Mouse (Mus musculus): ENCODE measurements around the gene Olfr1286. TPM values are rescaled to one million over a fixed set of nuclear protein-coding genes. Genes with fewer than 3 reads are reported as not detected.

Olfr1286 gene
- total RNA-seq (2015; ENCODE audit: low replicate concordance), result not detected in 2 replicates
- not detected in 2 replicates for total RNA-seq (2017; ENCODE audit: low replicate concordance)

- no peak for ATAC-seq (replicated peaks; ENCODE audit: low FRiP score, poor library complexity, severe bottlenecking)
Measured at GRCm38 (mm10) chr2:111422931-111423330, at the start of gene Olfr1286. TSS of gene Olfr1286 (minus strand) at chr2:111423115.

- ATAC-seq (replicated peaks; ENCODE audit: low FRiP score, poor library complexity, severe bottlenecking), result no peak
Measured at GRCm38 (mm10) chr2:111448842-111449241, 25.9 kb upstream of the Olfr1286 start, which contains the start of gene Olfr1287. TSS of gene Olfr1287 (plus strand) at chr2:111449142.

- ATAC-seq (replicated peaks; ENCODE audit: low FRiP score, poor library complexity, severe bottlenecking), result no peak
Measured at GRCm38 (mm10) chr2:111375222-111375621, 47.7 kb downstream of the Olfr1286 start, which contains the start of gene Olfr1284. TSS of gene Olfr1284 (plus strand) at chr2:111375522.

Other genes with a start within 250 kb of the Olfr1286 start
- gene 4930430A15Rik, start 193.5 kb downstream of the Olfr1286 start, total RNA-seq (2015; ENCODE audit: low replicate concordance), result not detected in 2 replicates
- gene 4930430A15Rik, start 193.5 kb downstream of the Olfr1286 start, total RNA-seq (2017; ENCODE audit: low replicate concordance), result not detected in 2 replicates
- not detected in 2 replicates for gene Olfr1275, start 187.8 kb downstream of the Olfr1286 start, total RNA-seq (2015; ENCODE audit: low replicate concordance)
- gene Olfr1275, start 187.8 kb downstream of the Olfr1286 start, total RNA-seq (2017; ENCODE audit: low replicate concordance), result not detected in 2 replicates
- gene Olfr1276, start 168.6 kb downstream of the Olfr1286 start, total RNA-seq (2015; ENCODE audit: low replicate concordance), result not detected in 2 replicates
- gene Olfr1276, start 168.6 kb downstream of the Olfr1286 start, total RNA-seq (2017; ENCODE audit: low replicate concordance), result not detected in 2 replicates
- gene Olfr1277, start 149.0 kb downstream of the Olfr1286 start, total RNA-seq (2015; ENCODE audit: low replicate concordance), result not detected in 2 replicates
- not detected in 2 replicates for gene Olfr1277, start 149.0 kb downstream of the Olfr1286 start, total RNA-seq (2017; ENCODE audit: low replicate concordance)
- gene Olfr1278, start 133.0 kb downstream of the Olfr1286 start, total RNA-seq (2015; ENCODE audit: low replicate concordance), result not detected in 2 replicates
- gene Olfr1278, start 133.0 kb downstream of the Olfr1286 start, total RNA-seq (2017; ENCODE audit: low replicate concordance), result 0.14 TPM in 1 of 2 replicates, not detected in the other
- not detected in 2 replicates for gene Olfr1279, start 122.5 kb downstream of the Olfr1286 start, total RNA-seq (2015; ENCODE audit: low replicate concordance)
- gene Olfr1279, start 122.5 kb downstream of the Olfr1286 start, total RNA-seq (2017; ENCODE audit: low replicate concordance), result not detected in 2 replicates
- gene Olfr1280, start 109.1 kb downstream of the Olfr1286 start, total RNA-seq (2015; ENCODE audit: low replicate concordance), result not detected in 2 replicates
- not detected in 2 replicates for gene Olfr1280, start 109.1 kb downstream of the Olfr1286 start, total RNA-seq (2017; ENCODE audit: low replicate concordance)
- gene Olfr1281, start 96.6 kb downstream of the Olfr1286 start, total RNA-seq (2015; ENCODE audit: low replicate concordance), result not detected in 2 replicates
- not detected in 2 replicates for gene Olfr1281, start 96.6 kb downstream of the Olfr1286 start, total RNA-seq (2017; ENCODE audit: low replicate concordance)
- not detected in 2 replicates for gene Olfr1282, start 87.0 kb downstream of the Olfr1286 start, total RNA-seq (2015; ENCODE audit: low replicate concordance)
- gene Olfr1282, start 87.0 kb downstream of the Olfr1286 start, total RNA-seq (2017; ENCODE audit: low replicate concordance), result not detected in 2 replicates
- gene Olfr1283, start 56.3 kb downstream of the Olfr1286 start, total RNA-seq (2015; ENCODE audit: low replicate concordance), result not detected in 2 replicates
- not detected in 2 replicates for gene Olfr1283, start 56.3 kb downstream of the Olfr1286 start, total RNA-seq (2017; ENCODE audit: low replicate concordance)
- gene Olfr1284, start 47.6 kb downstream of the Olfr1286 start, total RNA-seq (2015; ENCODE audit: low replicate concordance), result not detected in 2 replicates
- gene Olfr1284, start 47.6 kb downstream of the Olfr1286 start, total RNA-seq (2017; ENCODE audit: low replicate concordance), result 1.5 TPM in 1 of 2 replicates, not detected in the other
- not detected in 2 replicates for gene Olfr1287, start 26.0 kb upstream of the Olfr1286 start, total RNA-seq (2015; ENCODE audit: low replicate concordance)
- not detected in 2 replicates for gene Olfr1287, start 26.0 kb upstream of the Olfr1286 start, total RNA-seq (2017; ENCODE audit: low replicate concordance)
- not detected in 2 replicates for gene Olfr1288, start 51.0 kb upstream of the Olfr1286 start, total RNA-seq (2015; ENCODE audit: low replicate concordance)
- not detected in 2 replicates for gene Olfr1288, start 51.0 kb upstream of the Olfr1286 start, total RNA-seq (2017; ENCODE audit: low replicate concordance)
- gene Olfr1289, start 57.7 kb upstream of the Olfr1286 start, total RNA-seq (2015; ENCODE audit: low replicate concordance), result not detected in 2 replicates
- gene Olfr1289, start 57.7 kb upstream of the Olfr1286 start, total RNA-seq (2017; ENCODE audit: low replicate concordance), result not detected in 2 replicates
- not detected in 2 replicates for gene Olfr1290, start 70.7 kb upstream of the Olfr1286 start, total RNA-seq (2015; ENCODE audit: low replicate concordance)
- gene Olfr1290, start 70.7 kb upstream of the Olfr1286 start, total RNA-seq (2017; ENCODE audit: low replicate concordance), result not detected in 2 replicates
- gene Olfr1291-ps1, start 74.1 kb upstream of the Olfr1286 start, total RNA-seq (2015; ENCODE audit: low replicate concordance), result not detected in 2 replicates
- gene Olfr1291-ps1, start 74.1 kb upstream of the Olfr1286 start, total RNA-seq (2017; ENCODE audit: low replicate concordance), result not detected in 2 replicates
- not detected in 2 replicates for gene Olfr1293-ps, start 102.1 kb upstream of the Olfr1286 start, total RNA-seq (2015; ENCODE audit: low replicate concordance)
- gene Olfr1293-ps, start 102.1 kb upstream of the Olfr1286 start, total RNA-seq (2017; ENCODE audit: low replicate concordance), result not detected in 2 replicates
- not detected in 2 replicates for gene Olfr1294, start 117.2 kb upstream of the Olfr1286 start, total RNA-seq (2015; ENCODE audit: low replicate concordance)
- not detected in 2 replicates for gene Olfr1294, start 117.2 kb upstream of the Olfr1286 start, total RNA-seq (2017; ENCODE audit: low replicate concordance)
- gene Olfr1295, start 146.6 kb upstream of the Olfr1286 start, total RNA-seq (2015; ENCODE audit: low replicate concordance), result not detected in 2 replicates
- gene Olfr1295, start 146.6 kb upstream of the Olfr1286 start, total RNA-seq (2017; ENCODE audit: low replicate concordance), result not detected in 2 replicates
- not detected in 2 replicates for gene Olfr1297, start 203.4 kb upstream of the Olfr1286 start, total RNA-seq (2015; ENCODE audit: low replicate concordance)
- gene Olfr1297, start 203.4 kb upstream of the Olfr1286 start, total RNA-seq (2017; ENCODE audit: low replicate concordance), result not detected in 2 replicates
- not detected in 2 replicates for gene Olfr1298, start 226.1 kb upstream of the Olfr1286 start, total RNA-seq (2015; ENCODE audit: low replicate concordance)
- not detected in 2 replicates for gene Olfr1298, start 226.1 kb upstream of the Olfr1286 start, total RNA-seq (2017; ENCODE audit: low replicate concordance)
- gene Olfr1299, start 238.3 kb upstream of the Olfr1286 start, total RNA-seq (2015; ENCODE audit: low replicate concordance), result not detected in 2 replicates
- not detected in 2 replicates for gene Olfr1299, start 238.3 kb upstream of the Olfr1286 start, total RNA-seq (2017; ENCODE audit: low replicate concordance)

Data from erythroblast, adult 5-6 weeks (primary cell).